In genomic region chr13:74399298-74399839, GRCm38 (mm10) we compare ENCODE assay signal across 7 mouse cellular contexts. TPM values are rescaled to one million over a fixed set of nuclear protein-coding genes. Genes with fewer than 3 reads are reported as not detected.
DNase-seq lines count a peak whose midpoint lies in the region; ATAC-seq and TF ChIP-seq lines count a peak whose summit lies in the region.

Gene Ftl1-ps1, plus strand, starts transcription at chr13:74399694.

- H3K27me3 ChIP-seq in G1E (ENCODE audit: insufficient read depth, low read length) = peaks cover 9% of the 10 kb centered on the region
- H3K27me3 ChIP-seq in forebrain, embryonic 14.5 days (replicated peaks; ENCODE audit: control insufficient read depth, insufficient read depth, low read length) = no peaks in the 10 kb centered on the region
- no peaks in the 10 kb centered on the region for H3K27me3 ChIP-seq in hindbrain, embryonic 12.5 days

- DNase-seq in G1E (ENCODE audit: low spot score) = no peak
- DNase-seq in adrenal gland, adult 2 months = peak; percentile 75
- no peak for DNase-seq in forebrain, embryonic 14.5 days (ENCODE audit: low spot score)
- no peak for DNase-seq in left cerebral cortex, postnatal 25 days (ENCODE audit: low spot score in 2 of 2)

- H3K4me2 ChIP-seq in forebrain, embryonic 14.5 days (ENCODE audit: low read length) = no peak within 1 kb of the TSS
- H3K4me2 ChIP-seq in hindbrain, embryonic 12.5 days (replicated peaks) = peak within 1 kb of the TSS; percentile 34

- TF ChIP-seq CTCF in G1E (IDR thresholded peaks at IDR 0.05; ENCODE audit: low read depth, low read length) = no peak

- H3K9me3 ChIP-seq in G1E (replicated peaks) = no peaks in the 10 kb centered on the region
- no peaks in the 10 kb centered on the region for H3K9me3 ChIP-seq in forebrain, embryonic 14.5 days (replicated peaks; ENCODE audit: control insufficient read depth, low read length)
- H3K9me3 ChIP-seq in hindbrain, embryonic 12.5 days (replicated peaks) = no peaks in the 10 kb centered on the region

- H3K9ac ChIP-seq in forebrain, embryonic 14.5 days (ENCODE audit: low read length) = no peak within 1 kb of the TSS
- no peak within 1 kb of the TSS for H3K9ac ChIP-seq in hindbrain, embryonic 12.5 days

- no peak within 1 kb of the TSS for H3K4me3 ChIP-seq in G1E (ENCODE audit: low read depth, low read length)
- H3K4me3 ChIP-seq in forebrain, embryonic 14.5 days (ENCODE audit: low read depth, low read length) = no peak within 1 kb of the TSS
- no peak within 1 kb of the TSS for H3K4me3 ChIP-seq in hindbrain, embryonic 12.5 days

- ATAC-seq in G1E (ENCODE audit: extremely low read depth, insufficient number of reproducible peaks, low FRiP score, poor library complexity, severe bottlenecking) = no peak
- ATAC-seq in forebrain, embryonic 14.5 days = no peak
- ATAC-seq in hindbrain, embryonic 12.5 days (ENCODE audit: low FRiP score) = no peak
- no peak for ATAC-seq in monocyte, adult 5-6 weeks (replicated peaks; ENCODE audit: insufficient number of reproducible peaks, low FRiP score, low TSS enrichment, poor library complexity, severe bottlenecking)
- no peak for ATAC-seq in cerebellum, adult (ENCODE audit: insufficient number of reproducible peaks, low FRiP score, low TSS enrichment)

- no peaks in the 10 kb centered on the region for H3K36me3 ChIP-seq in G1E (replicated peaks)
- no peaks in the 10 kb centered on the region for H3K36me3 ChIP-seq in forebrain, embryonic 14.5 days (ENCODE audit: control insufficient read depth, insufficient read depth, low read length)
- H3K36me3 ChIP-seq in hindbrain, embryonic 12.5 days = no peaks in the 10 kb centered on the region

- H3K27ac ChIP-seq in forebrain, embryonic 14.5 days (ENCODE audit: low read depth, low read length) = no peak within 1 kb of the TSS
- no peak within 1 kb of the TSS for H3K27ac ChIP-seq in hindbrain, embryonic 12.5 days

- H3K4me1 ChIP-seq in G1E (ENCODE audit: insufficient read depth, low read depth, low read length) = no peaks in the 10 kb centered on the region
- H3K4me1 ChIP-seq in forebrain, embryonic 14.5 days (ENCODE audit: control insufficient read depth, insufficient read depth, low read length) = no peaks in the 10 kb centered on the region
- H3K4me1 ChIP-seq in hindbrain, embryonic 12.5 days = no peaks in the 10 kb centered on the region

- 16% methylated on average over 11 of the region's 11 CpGs for WGBS in forebrain, embryonic 14.5 days
- WGBS in hindbrain, embryonic 12.5 days = 10% methylated on average over 11 of the region's 11 CpGs

- intact Hi-C loops in left cerebral cortex, postnatal 25 days (cut with DNase I) = no loop called here

RNA-seq across cellular contexts. Expression of gene Ftl1-ps1, which starts in this region (rescaled TPM):
- total RNA-seq in G1E (2014; fragmentation: Nextera tagmentation) (42.8 and 47.3 TPM in 2 replicates), G1E (2017) (88.3 and 102 TPM in 2 replicates)
- 16.0 and 25.7 TPM in 2 replicates for polyA plus RNA-seq in G1E (2012)
- total RNA-seq in adrenal gland, adult 2 months (2021) = 1,000 to 10,000 TPM; 1,170 to 1,172 TPM
- 36.1 and 40.5 TPM in 2 replicates for polyA plus RNA-seq in adrenal gland, adult 2 months (2012; rRNA removed)
- 92.6 and 92.8 TPM in 2 replicates for polyA plus RNA-seq in forebrain, embryonic 14.5 days (2014; fragmentation: Nextera tagmentation; extraction: Ambion mirVana)
- polyA plus RNA-seq in hindbrain, embryonic 12.5 days (2016; fragmentation: Nextera tagmentation; extraction: Ambion mirVana) = 86.1 and 97.6 TPM in 2 replicates
- total RNA-seq in left cerebral cortex, postnatal 25 days (2021) = 100 to 1,000 TPM; 184 to 192 TPM
- total RNA-seq in monocyte, adult 5-6 weeks (2017) = 28.5 to 49.4 TPM (median 42.7 TPM) in 3 replicates

Comparison
In these comparisons a context has a peak if more than half of its experiments do, and no peak if none do; other contexts are left out.
1. RNA of gene Ftl1-ps1 (total RNA-seq): 1,170 to 1,172 TPM in adrenal gland, adult 2 months; 184 to 192 TPM in left cerebral cortex, postnatal 25 days, 42.8 to 102 TPM in G1E and 28.5 to 49.4 TPM in monocyte, adult 5-6 weeks; every median in the first group is over 4 times any median in the second.